Mouse (Mus musculus) right cerebral cortex, postnatal 36 days (tissue): ENCODE measurements at regions not wholly inside any gene's neighbourhood (a gene's known extent, or its start where the extent isn't known, plus 50 kb on each side); places are given as distances from the start of the nearest gene placed in this dataset.
"Not testable (repeated sequence)": the region's sequence is repeated elsewhere in the genome, so short reads cannot be mapped to it uniquely, and the experiment has no call there.

Experiments
- DNase-seq, 2 experiments: peaks; one replicate each; pipeline ENCODE4 v3.0.0; 2022; ENCODE audit warnings: low spot score in 2 of 2, mixed read lengths in 1 of 2

DNA sequence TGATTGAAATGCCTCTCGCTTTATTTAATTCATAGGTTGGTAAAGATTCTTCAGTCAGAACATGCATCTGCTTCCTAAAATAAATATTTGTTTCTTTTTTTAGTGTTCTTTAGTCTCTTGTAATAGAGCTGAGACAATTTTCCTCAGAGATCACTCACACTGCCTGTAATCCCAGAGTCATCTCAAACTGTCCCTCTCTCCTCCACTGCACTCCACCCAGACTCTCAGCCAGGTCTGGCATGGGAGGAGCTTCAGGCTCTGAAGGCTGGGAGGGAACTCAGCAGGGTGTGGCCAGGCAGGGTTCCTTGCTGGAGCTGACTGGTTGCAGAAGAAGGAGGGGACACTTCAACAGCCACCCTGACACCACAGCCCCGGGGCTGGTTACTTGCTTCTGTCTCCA is 841.2 kb upstream of the Olfr1507 start:
- not testable (repeated sequence) for DNase-seq

DNA sequence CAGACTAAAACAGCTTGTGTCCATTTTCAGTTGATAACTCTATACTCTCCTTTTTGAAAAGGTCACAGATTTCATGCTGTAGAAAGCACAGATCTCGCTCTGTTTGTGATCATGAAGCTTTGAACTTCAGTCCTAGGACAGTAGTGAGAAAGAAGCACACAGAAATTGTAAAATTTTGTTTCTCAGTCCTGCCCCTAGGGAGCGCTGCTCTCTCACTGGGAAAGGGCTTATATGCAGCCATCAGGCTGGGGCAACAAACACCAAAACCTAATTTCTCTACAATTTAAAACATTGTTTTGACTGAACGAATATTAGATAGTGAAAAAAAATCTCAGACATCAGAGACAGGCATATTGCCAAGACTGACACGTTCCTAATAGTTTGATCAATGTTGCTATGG is 838.9 kb upstream of the Olfr1507 start:
- DNase-seq, result not testable (repeated sequence)

DNA sequence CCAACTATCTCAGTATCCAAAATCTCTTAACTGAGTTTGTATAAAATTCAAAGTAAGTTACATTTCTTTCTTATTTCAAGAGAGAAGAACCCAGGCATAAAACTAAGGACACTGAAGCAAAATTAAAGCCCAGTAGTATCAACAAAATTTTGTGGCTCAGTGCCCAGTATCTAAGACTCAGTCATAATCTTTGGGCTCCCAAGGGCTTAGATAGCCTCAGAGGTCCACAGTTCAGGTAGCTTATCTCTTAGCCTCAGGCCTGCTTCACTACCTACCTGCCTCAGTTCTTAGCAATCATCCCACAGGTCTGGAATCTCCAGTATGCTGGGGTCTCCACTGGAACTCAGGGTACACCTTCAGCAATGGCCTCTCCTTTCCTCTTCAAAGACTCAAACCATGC is 835.6 kb upstream of the Olfr1507 start:
- not testable (repeated sequence) for DNase-seq

DNA sequence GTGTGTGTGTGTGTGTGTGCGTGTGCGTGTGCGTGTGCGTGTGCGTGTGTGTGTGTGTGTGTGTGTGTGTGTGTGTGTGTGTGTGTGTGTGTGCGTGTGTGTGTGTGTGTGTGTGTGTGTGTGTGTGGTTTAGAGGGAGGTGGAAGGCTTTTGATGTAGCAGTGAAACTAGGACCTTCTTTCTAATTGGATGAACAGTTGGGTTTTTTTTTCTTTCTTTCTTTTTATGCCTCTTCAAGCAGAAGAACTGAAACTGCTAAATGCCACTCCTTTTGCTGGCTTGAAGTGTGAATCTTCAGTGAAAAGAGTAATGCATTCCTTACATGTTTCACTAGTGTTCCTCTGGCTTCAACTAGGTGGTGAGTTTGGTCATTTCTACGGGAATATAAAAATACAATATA is 828.8 kb upstream of the Olfr1507 start:
- not testable (repeated sequence) for DNase-seq

DNA sequence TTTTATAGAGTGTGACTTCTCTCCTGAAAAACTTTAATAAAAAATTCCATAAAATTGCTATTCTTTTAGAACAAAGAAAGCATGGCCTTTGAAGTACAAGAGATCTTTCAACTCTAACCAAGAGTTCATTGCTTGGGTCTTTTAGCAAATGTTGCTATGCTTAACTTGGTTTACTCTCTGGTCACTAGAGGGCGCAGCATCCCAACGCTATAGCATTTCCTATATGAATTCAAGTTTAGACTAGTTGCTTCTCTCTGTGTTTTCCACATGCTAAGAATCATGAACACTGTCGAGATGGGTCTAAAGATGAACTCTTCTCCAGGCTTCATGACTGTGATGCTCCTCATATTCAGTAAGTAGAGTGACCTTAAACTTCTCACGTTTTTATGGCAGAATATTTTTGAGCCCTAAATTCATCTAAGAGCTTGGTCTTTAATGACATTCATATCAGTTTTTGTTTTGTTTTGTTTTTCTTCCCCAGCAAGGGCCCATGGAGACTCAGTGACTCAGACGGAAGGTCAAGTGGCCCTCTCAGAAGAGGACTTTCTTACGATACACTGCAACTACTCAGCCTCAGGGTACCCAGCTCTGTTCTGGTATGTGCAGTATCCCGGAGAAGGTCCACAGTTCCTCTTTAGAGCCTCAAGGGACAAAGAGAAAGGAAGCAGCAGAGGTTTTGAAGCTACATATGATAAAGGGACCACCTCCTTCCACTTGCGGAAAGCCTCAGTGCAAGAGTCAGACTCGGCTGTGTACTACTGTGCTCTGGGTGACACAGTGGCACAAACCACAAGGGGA is 823.2 kb upstream of the Olfr1507 start:
- not testable (repeated sequence) for DNase-seq

DNA sequence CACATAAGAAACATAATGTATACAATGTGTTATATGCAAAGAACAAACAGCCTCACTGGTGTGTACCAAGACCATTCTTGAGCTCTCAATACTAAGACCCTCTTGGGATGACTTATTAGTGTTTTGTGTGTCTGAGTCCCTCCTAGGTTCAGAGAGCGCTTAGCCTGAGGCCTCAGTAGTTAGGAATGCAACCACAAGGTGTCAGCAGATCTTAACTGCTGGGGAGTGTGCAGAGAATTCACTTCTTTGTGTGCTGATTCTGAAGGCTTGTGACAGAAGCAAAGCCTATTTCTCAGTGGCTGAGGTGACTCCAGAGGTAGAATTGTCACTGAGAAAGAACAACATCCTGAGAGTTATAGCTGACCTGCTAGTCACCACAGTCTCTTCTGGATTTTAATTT is 816.9 kb upstream of the Olfr1507 start:
- DNase-seq, result not testable (repeated sequence)

DNA sequence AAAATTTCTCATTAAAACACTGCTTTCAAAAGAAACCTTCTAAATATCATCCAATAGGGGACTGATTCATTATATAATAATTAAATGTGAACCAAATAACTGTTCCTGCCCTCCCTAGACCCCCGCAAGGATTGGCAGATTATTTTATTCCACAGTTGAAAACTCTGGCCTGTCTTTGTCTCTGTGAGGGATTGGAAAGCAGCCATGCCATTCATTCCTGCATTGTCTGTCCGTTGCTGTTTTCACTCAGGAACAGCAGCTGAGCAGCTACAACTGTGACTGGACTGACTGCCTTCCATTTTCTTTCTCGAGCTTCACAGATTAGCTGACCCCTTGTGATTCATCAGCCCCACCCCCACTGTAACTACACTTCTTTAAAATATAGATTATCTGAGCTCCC is 807.6 kb upstream of the Olfr1507 start:
- DNase-seq, result not testable (repeated sequence)

DNA sequence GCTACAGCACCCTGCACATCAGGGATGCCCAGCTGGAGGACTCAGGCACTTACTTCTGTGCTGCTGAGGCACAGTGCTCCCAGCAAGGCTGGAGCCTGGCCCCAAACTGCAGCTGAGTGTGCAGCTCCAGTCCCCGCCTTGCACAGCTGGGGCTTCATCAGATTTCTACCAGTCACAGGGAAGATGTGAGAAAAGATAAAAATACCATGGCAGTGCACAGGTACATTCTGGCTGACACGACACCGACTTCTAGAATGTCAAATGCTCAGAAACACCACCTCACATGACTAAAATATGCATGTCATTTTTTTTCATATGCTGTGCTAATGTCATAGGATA is 806.9 kb upstream of the Olfr1507 start:
- DNase-seq, result not testable (repeated sequence)

DNA sequence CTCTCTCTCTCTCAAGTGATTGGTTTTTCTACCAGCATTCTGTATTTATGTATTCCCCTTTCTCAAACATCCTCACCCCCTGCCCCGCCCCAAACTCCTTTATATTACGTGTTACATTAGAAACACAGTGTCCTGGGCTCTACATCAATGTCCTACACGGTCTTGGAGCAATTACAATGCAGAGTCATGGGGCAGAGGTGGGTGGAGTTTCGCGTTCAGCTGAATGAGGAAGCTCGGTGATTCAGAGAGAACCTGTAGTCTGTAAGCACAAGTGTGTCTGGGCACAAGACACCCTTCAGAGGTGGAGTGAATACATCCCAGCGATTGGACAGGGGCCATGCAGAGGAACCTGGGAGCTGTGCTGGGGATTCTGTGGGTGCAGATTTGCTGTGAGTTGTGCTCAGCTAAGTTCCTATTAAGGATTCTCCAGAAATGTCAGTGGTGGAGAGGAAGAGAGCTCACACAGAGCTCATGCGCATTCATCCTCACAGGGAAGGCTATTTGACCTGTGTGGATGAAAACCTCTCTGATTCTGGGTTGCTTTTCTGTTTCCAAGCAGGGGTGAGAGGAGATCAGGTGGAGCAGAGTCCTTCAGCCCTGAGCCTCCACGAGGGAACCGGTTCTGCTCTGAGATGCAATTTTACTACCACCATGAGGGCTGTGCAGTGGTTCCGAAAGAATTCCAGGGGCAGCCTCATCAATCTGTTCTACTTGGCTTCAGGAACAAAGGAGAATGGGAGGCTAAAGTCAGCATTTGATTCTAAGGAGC is 806.4 kb upstream of the Olfr1507 start:
- DNase-seq, result not testable (repeated sequence)

DNA sequence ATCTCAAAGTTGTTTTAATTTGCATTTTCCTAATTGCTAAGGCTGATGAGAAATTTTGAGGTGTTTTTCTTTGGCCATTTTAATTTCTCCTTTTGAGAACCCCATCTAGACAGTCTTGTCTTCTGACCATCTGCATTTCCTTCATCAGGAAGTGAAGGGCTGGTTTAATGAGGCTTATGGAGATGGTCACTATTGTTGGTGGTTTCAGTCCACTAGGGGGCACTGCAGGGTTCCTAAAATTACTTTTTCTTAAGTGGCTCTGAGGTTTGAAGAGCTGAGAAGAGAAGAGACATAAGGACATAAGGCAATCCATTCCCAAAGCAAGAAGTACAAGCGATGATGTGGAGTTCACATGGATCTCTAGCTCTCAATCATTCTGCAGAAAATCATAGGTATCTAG is 805.6 kb upstream of the Olfr1507 start:
- DNase-seq, result not testable (repeated sequence)

DNA sequence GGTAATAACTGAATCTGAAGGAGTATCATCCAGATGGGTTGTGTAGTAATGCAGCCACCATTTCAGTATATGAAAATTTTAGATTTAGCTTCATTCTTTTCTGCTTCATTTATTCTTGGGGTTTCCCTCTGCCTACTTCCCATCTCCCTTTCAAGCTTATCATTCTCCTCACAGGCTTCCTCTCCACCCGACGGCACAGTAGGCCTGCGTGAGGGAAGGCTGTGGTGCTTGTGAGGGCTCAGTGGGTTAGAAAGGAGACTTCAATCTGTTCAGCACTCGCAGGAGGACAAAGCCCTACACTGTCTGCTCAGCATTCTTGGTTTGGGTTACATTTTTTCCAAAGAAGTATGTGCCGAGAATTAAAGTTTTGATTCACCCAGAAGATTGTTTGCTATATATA is 804.2 kb upstream of the Olfr1507 start:
- not testable (repeated sequence) for DNase-seq

DNA sequence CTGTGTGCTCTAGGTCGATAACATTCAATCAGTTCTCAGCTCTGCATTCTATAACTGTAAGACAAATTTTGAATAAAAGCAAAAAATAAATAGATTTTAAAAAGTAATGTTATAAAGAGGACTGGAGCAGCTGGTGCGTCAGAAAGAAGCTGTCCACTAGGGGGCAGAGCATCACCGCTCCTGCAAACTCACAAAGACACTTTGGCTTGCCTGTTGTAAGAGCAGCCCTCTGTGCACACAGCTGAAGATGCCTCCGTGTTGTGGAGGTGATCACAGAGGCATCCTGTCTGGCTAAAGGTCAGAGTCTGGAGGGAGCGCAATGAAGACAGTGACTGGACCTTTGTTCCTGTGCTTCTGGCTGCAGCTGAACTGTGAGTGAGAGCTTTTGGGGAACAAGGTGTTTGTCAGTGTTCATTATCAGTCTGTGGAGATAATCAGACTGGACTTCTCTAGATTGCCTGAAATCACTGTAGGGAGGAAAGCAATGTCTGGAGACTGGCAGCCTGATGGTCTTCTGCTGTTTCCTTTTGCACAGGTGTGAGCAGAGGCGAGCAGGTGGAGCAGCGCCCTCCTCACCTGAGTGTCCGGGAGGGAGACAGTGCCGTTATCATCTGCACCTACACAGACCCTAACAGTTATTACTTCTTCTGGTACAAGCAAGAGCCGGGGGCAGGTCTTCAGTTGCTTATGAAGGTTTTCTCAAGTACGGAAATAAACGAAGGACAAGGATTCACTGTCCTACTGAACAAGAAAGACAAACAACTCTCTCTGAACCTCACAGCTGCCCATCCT is 788.0 kb upstream of the Olfr1507 start:
- DNase-seq, result not testable (repeated sequence)

DNA sequence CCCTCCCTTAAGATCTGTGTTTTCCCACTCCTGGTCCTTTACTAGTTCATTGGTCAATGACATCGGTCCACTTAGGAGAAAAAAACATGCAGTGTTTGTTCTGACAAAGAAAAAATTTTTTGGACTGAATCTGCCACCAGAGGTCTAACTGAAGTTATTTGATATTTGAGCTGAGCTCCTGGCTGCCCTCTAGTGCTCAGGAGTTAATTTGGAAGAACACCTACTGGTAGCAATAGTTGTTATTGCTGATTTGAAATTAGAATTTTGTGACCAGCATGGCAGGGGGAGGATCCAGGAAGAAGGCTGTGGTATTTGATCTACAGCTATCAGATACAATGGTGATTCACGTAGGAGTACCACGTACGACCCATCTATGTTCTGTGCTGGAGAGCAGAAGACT is 777.7 kb upstream of the Olfr1507 start:
- DNase-seq, result not testable (repeated sequence)

DNA sequence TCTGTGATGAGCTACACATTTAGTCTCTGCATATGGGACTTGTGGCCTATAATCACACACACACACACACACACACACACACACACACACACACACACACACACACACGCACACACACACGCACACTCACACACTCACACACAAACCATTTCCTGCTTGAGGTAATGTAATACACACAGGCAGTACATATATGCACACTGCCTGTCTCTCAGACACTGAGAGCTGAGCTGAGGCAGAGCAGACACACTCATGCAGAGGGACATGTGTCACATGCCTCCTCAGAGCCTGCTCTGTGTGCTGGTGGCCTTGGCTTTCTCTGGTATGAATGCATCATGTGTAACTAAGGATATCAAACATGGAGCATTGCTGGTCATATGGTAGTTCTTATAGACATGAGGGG is 772.1 kb upstream of the Olfr1507 start:
- DNase-seq, result not testable (repeated sequence)

DNA sequence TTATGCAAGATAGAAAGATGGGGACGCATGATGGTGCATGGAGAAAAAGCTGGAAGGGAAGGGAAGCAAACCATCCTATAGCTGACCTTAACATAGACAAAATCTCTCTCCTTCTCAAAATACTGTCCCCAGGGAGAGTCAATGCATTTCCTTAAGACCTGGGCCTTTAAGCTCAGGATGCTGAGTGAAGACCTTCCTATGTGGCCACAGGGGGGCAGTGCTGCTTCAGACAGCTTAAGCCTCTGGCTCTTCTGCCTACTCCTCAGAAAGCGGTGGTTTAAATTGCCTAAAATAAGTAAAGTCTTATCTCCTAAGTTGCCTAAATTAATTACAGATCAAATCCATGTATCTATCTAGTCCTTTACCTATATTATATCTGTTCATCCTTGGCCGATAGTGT is 760.4 kb upstream of the Olfr1507 start:
- not testable (repeated sequence) for DNase-seq

DNA sequence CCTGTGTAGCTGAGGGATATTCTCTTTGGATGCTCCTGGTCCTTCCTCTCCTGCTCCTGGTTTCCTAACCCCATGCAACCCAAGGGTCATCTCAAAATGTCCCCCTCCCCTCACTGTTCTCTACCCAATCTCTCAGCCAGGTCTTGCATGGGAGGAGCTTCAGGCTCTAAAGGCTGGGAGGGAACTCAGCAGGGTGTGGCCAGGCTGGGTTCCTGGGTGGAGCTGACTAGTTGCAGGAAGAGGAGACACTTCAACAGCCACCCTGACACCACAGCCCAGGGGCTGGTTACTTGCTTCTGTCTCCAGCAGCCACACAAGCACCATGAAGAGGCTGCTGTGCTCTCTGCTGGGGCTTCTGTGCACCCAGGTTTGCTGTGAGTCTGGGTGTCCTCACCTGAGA is 757.9 kb upstream of the Olfr1507 start:
- DNase-seq, result not testable (repeated sequence)

DNA sequence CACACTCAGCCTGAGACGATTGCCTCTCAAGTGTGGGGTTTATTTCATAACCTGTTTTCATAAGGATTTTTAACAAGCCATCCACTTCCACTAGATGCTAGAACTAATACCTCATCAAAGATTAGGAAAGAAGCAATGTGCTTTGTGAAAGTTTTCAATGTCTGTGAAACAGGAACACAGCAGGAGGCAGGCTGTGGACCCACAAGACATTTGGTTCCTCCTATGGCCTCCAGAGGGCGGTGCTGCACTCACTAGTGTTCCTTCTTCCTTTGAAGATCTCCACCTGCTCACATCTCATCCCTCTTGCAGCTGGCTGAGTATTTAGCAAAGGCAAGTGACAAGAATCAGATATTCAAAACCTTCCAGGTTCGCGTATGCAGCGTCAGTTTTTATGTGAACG is 735.6 kb upstream of the Olfr1507 start:
- not testable (repeated sequence) for DNase-seq

DNA sequence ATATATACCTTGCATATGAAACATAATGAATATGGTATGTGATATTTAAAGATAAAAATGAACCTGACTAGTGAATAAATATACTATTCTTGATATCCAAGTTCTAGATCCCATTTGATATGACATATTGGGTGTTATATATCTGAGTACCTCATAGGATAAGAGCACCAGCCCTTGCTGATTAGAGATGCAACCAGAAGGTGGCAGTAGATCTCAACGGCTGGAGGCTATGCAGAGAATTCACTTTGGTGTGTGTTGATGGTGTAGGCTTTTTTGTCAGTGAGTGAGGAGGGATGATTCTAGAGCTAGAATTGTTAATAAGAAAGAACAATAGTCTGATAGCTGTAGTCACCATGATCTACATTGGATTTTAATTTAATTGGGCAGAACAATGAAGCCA is 729.2 kb upstream of the Olfr1507 start:
- not testable (repeated sequence) for DNase-seq

DNA sequence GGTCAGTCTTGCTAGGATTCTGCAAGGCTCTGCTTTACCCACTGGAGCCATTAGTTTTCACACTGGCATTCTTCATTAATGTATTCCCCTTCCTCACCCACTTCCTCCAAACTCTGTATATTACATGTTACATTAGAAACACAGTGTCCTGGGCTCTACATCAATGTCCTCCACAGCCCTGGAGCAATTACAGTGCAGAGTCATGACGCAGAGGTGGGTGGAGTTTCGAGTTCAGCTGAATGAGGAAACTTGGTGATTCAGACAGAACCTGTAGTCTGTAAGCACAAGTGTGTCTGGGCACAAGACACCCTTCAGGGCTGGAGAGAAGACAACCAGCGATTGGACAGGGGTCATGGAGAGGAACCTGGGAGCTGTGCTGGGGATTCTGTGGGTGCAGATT is 715.0 kb upstream of the Olfr1507 start:
- DNase-seq, result not testable (repeated sequence)

DNA sequence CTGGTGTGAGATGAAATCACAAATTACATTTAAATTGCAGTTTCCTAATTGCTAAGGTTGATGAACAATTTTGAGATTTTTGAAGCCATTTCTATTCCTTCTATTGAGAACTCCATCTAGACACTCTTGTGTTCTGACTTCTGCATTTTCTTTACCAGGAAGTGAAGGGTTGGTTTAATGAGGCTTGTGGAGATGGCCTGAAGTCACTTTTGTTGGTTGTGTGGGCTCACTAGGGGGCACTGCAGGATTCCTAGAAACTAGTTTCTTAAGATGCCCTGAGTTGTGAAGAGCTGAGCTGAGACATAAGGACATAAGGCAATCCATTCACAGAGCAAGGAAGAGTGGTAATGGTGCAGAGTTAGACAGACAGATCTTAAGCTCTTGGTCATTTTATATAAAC is 713.7 kb upstream of the Olfr1507 start:
- DNase-seq, result not testable (repeated sequence)

DNA sequence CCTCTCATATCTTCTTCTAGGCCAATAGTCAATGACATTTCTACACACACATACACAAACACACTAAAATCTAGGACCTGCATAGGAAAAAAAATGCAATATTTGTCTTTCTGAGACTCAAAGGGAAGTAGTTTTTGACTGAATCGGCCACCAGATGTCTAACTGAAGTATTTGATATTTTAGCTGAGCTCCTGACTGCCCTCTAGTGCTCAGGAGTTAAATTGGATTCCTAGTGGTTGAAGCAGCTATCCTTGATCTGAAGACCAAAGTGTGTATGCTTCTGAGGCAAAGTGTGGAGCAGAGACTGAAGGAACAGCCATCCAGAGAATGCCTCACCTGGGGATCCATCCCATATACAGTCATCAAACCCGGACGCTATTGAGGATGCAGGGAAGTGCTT is 695.4 kb upstream of the Olfr1507 start:
- DNase-seq, result not testable (repeated sequence)

DNA sequence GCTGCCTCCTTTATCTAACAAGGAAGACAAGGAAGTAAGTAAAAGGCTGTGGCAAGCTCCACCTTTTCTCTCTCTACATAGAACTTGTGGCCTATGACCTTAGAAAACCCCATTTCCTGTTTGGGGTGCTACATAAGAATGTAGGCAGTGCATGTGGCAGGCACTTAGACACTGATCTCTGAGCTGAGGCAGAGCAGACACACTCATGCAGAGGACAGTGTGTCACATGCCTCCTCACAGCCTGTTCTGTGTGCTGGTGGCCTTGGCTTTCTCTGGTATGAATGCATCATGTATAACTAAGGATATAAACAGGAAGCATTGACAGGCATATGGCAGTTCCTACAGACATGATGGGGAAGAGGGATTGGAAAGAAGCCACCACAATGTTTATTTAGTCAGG is 678.5 kb upstream of the Olfr1507 start:
- not testable (repeated sequence) for DNase-seq
